Mouse (Mus musculus) lung, adult 2 months (tissue): ENCODE measurements at regions not wholly inside any gene's neighbourhood (a gene's known extent, or its start where the extent isn't known, plus 50 kb on each side); places are given as distances from the start of the nearest gene placed in this dataset.
A peak's percentile ranks its signal among the peaks of the same experiment; 100 is the strongest.

ENCODE experiments used
- DNase-seq: peaks from one replicate; pipeline ENCODE4 v3.0.0; 2022
- H3K4me1 ChIP-seq: fragments of 200-500 bp; 2 replicates; pipeline ENCODE4 v1.6.1; 2011; ENCODE audit warnings: low read length; ENCODE audit not compliant: control insufficient read depth, insufficient read depth
- H3K4me3 ChIP-seq: fragments of 200-500 bp; replicated peaks from 2 replicates; pipeline ENCODE3; 2011; ENCODE audit warnings: low read depth, mild to moderate bottlenecking, control low read depth, low read length; ENCODE audit errors: extremely low read depth
- CTCF ChIP-seq: fragments of 200-500 bp; IDR thresholded peaks from 2 replicates; pipeline ENCODE4 v1.5.1; 2011; ENCODE audit warnings: mild to moderate bottlenecking, low read length, control low read depth; ENCODE audit not compliant: insufficient read depth
- POLR2A ChIP-seq: fragments of 200-500 bp; IDR thresholded peaks from 2 replicates; pipeline ENCODE4 v1.6.1; 2011; ENCODE audit warnings: low read depth, mild to moderate bottlenecking, control low read depth, low read length, borderline replicate concordance; ENCODE audit errors: extremely low read depth
- WGBS: fragments of 180-500 bp; shearing (Covaris S2); methylation state at CpG from one replicate; pipeline ENCODE4 v1.1.7; 2018; 5-methylcytosine and 5-hydroxymethylcytosine counted together

- no peak for DNase-seq
- no peak for TF ChIP-seq POLR2A
- TF ChIP-seq CTCF: no peak
- 41% methylated on average over 11 of the region's 11 CpGs for WGBS
These were observed 55.1 kb upstream of the Eln start for GRCm38 (mm10) chr5:134802161-134802719.

GRCm38 (mm10) chr5:134800481-134800880 is 53.4 kb upstream of the Eln start:
- no peak overlapping the region for H3K4me3 ChIP-seq
- TF ChIP-seq POLR2A: no peak
- no peak for TF ChIP-seq CTCF
- 92% methylated on average over 3 of the region's 3 CpGs for WGBS
- H3K4me1 ChIP-seq: peaks cover 11% of the 10 kb centered on the region
- DNase-seq: no peak

More at GRCm38 (mm10) chr5:134802161-134802719, 55.1 kb upstream of the Eln start:
- H3K4me1 ChIP-seq: peaks cover 10% of the 10 kb centered on the region
- no peak overlapping the region for H3K4me3 ChIP-seq

- no peak overlapping the region for H3K4me3 ChIP-seq
- H3K4me1 ChIP-seq: peaks cover 11% of the 10 kb centered on the region
- TF ChIP-seq POLR2A: no peak
- no peak for TF ChIP-seq CTCF
- DNase-seq: no peak
These were observed 52.8 kb upstream of the Eln start for GRCm38 (mm10) chr5:134799911-134800310.

- DNase-seq: peak; percentile 49
- TF ChIP-seq CTCF (no peak), POLR2A (0 out of 2 replicates have a peak, but pooled peaks have one; percentile 22)
- Histone ChIP-seq H3K4me1 (peaks cover 11% of the 10 kb centered on the region), H3K4me3 (no peak overlapping the region)
- whole genome bisulfite sequencing: 18% methylated on average over 18 of the region's 18 CpGs
These were observed 50.6 kb upstream of the Eln start for GRCm38 (mm10) chr5:134797688-134798094.
